Mouse (Mus musculus) limb, embryonic 15.5 days (tissue): ENCODE results near the gene Arl6ip5. TPM values are rescaled to one million over a fixed set of nuclear protein-coding genes. Genes with fewer than 3 reads are reported as not detected.

Experiments used
- ATAC-seq: fragments of 200-750 bp; cut with Nextera tagmentation; 2 replicates; pipeline ENCODE4 v1.8.0; 2017; ENCODE audit warnings: low read depth, moderate TSS enrichment; ENCODE audit not compliant: insufficient number of reproducible peaks, low FRiP score, low TSS enrichment
- H3K27ac ChIP-seq: fragments of 300-500 bp; sonication (generic); 2 replicates; pipeline ENCODE4 v1.5.1; 2015; ENCODE audit warnings: moderate library complexity, mild to moderate bottlenecking, inconsistent platforms
- H3K27me3 ChIP-seq: fragments of 300-500 bp; sonication (generic); 2 replicates; pipeline ENCODE4 v1.6.1; 2015; ENCODE audit warnings: inconsistent platforms
- H3K36me3 ChIP-seq: fragments of 300-500 bp; sonication (generic); 2 replicates; pipeline ENCODE4 v1.6.1; 2015; ENCODE audit warnings: inconsistent platforms
- H3K4me1 ChIP-seq: fragments of 300-500 bp; sonication (generic); 2 replicates; pipeline ENCODE4 v1.6.1; 2015; ENCODE audit warnings: inconsistent platforms
- H3K4me2 ChIP-seq: fragments of 300-500 bp; sonication (generic); 2 replicates; pipeline ENCODE4 v1.6.1; 2015; ENCODE audit warnings: mild to moderate bottlenecking, inconsistent platforms
- H3K4me3 ChIP-seq: fragments of 300-500 bp; sonication (generic); 2 replicates; pipeline ENCODE4 v1.5.1; 2015; ENCODE audit warnings: mild to moderate bottlenecking, inconsistent platforms
- H3K9ac ChIP-seq: fragments of 300-500 bp; sonication (generic); 2 replicates; pipeline ENCODE4 v1.6.1; 2015; ENCODE audit warnings: inconsistent platforms
- H3K9me3 ChIP-seq: fragments of 300-500 bp; sonication (generic); 2 replicates; pipeline ENCODE4 v1.6.1; 2016; ENCODE audit warnings: inconsistent platforms
- WGBS: fragments of 180-500 bp; shearing (Covaris S2); methylation state at CpG from one replicate; pipeline ENCODE4 v1.1.7; 2015; 5-methylcytosine and 5-hydroxymethylcytosine counted together
- polyA plus RNA-seq: library from polyadenylated mRNA; unstranded; fragments of >200 nt; fragmentation: Nextera tagmentation; extraction: Ambion mirVana; gene quantifications from 2 replicates; pipeline ENCODE4 v1.2.1, GENCODE M21; 2015

The Arl6ip5 gene
- polyA plus RNA-seq = 85.2 and 108 TPM in 2 replicates

GRCm38 (mm10) chr6:97210191-97210961 lies at the start of gene Arl6ip5:
Arl6ip5 (plus strand) TSS chr6:97210689.
- peak; percentile 76 for ATAC-seq
- H3K36me3 ChIP-seq = no peaks in the 10 kb centered on the region; the same call in 1 of the 2 replicates
- H3K9me3 ChIP-seq = no peaks in the 10 kb centered on the region
- WGBS = 8% methylated on average over 32 of the region's 32 CpGs
- H3K27me3 ChIP-seq = no peaks in the 10 kb centered on the region
- H3K4me2 ChIP-seq = peak within 1 kb of the TSS; percentile 76
- H3K4me1 ChIP-seq = peaks cover 7% of the 10 kb centered on the region; the same call in 1 of the 2 replicates
- peak within 1 kb of the TSS; percentile 50 for H3K9ac ChIP-seq
- H3K27ac ChIP-seq = peak within 1 kb of the TSS; percentile 67
- peak within 1 kb of the TSS; percentile 68 for H3K4me3 ChIP-seq

GRCm38 (mm10) chr6:97175716-97176115 lies 34.8 kb upstream of the Arl6ip5 start:
- ATAC-seq = no peak
- H3K4me1 ChIP-seq = peaks cover 15% of the 10 kb centered on the region
- WGBS = 75% methylated on average over 11 of the region's 11 CpGs
- H3K4me3 ChIP-seq = no peak overlapping the region
- peaks cover 26% of the 10 kb centered on the region for H3K36me3 ChIP-seq
- H3K27me3 ChIP-seq = no peaks in the 10 kb centered on the region
- H3K27ac ChIP-seq = no peak overlapping the region
- no peak overlapping the region for H3K9ac ChIP-seq
- no peak overlapping the region for H3K4me2 ChIP-seq
- H3K9me3 ChIP-seq = no peaks in the 10 kb centered on the region

DNA sequence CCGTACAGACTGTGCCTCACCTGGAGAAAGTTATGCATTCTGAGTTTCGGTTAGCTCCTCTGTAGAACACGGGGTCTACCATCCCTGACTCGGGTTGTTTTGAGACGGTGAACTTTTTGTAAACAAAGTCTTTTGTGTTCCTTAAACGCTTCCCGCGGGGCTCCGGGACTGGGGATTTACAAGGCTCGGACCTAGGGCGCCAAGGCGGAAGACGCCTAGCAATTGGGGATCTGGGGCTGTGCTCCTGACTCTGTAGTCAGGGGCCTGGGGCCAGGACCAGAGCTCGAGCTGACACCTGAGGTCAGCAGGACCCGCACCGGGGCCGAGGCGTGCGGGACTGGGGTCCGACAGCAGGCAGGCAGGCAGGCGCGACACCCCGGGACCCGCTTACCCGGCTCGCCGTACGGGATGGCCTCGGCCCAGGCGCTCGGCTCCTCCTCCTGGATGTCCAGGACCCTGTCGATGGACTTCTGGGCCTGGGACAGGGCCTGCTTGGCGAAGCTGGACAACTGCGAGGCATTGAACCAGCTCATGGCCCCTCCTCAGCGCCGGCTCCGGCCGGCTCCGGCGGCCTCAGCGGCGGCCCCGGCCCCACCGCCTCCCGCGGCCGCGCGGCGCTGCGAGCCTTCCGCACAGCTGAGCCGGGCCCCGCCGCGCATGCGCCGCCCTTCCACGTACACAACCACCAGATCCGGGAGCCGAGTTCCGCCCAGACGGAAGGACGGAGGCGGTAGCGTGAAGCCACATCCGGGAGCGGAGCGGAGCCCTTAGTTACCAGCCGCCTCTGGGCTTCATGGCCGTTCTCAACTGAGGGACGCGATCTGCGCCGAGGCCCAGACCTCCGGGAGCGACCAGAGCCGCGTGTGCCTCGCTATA lies 31.8 kb upstream of the Arl6ip5 start, which contains the start of gene Tmf1:
Gene Tmf1, minus strand, starts transcription at position 632 of the 876 bp plus-strand sequence.
- H3K9me3 ChIP-seq = no peaks in the 10 kb centered on the region
- H3K27me3 ChIP-seq = no peaks in the 10 kb centered on the region
- H3K4me2 ChIP-seq = peak within 1 kb of the TSS; percentile 59
- peaks cover 15% of the 10 kb centered on the region; the same call in 1 of the 2 replicates for H3K36me3 ChIP-seq
- peak within 1 kb of the TSS; percentile 93 for H3K27ac ChIP-seq
- H3K9ac ChIP-seq = peak within 1 kb of the TSS; percentile 89
- peak within 1 kb of the TSS; percentile 92 for H3K4me3 ChIP-seq
- WGBS = under 1% methylated on average over 80 of the region's 80 CpGs
- peak; percentile 97 for ATAC-seq
- H3K4me1 ChIP-seq = peaks cover 15% of the 10 kb centered on the region

- peak; percentile 66 for ATAC-seq
- H3K27me3 ChIP-seq = no peaks in the 10 kb centered on the region
- H3K9ac ChIP-seq = peak overlapping the region; percentile 89
- peak overlapping the region; percentile 93 for H3K27ac ChIP-seq
- WGBS = 5% methylated on average over 11 of the region's 11 CpGs
- peak overlapping the region; percentile 59 for H3K4me2 ChIP-seq
- H3K4me3 ChIP-seq = peak overlapping the region; percentile 92
- peaks cover 15% of the 10 kb centered on the region for H3K4me1 ChIP-seq
- H3K9me3 ChIP-seq = no peaks in the 10 kb centered on the region
- peaks cover 17% of the 10 kb centered on the region; the same call in 1 of the 2 replicates for H3K36me3 ChIP-seq
These were observed 31.1 kb upstream of the Arl6ip5 start for GRCm38 (mm10) chr6:97179367-97179828.

DNA sequence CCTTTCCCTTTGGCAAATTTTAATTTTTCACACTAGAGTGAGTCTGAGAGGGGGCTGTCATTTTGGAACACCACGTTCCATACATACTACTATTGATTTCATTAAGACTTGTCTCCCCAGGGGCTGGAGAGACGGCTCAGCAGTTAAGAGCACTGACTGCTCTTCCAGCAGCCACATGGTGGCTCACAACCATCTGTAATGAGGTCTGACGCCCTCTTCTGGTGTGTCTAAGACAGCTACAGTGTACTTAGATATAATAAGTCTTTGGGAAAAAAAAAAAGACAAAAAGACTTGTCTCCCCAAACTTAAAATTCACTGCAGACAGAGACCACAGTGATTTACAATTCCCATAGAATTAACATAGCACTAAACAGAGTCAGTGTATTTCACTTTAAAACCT lies 10.1 kb upstream of the Arl6ip5 start:
- Histone ChIP-seq H3K4me1 (peaks cover 10% of the 10 kb centered on the region; the same call in 1 of the 2 replicates), H3K27me3 (no peaks in the 10 kb centered on the region), H3K36me3 (peaks cover 29% of the 10 kb centered on the region), H3K9ac (no peak overlapping the region), H3K4me2 (no peak overlapping the region), H3K4me3 (no peak overlapping the region), H3K27ac (no peak overlapping the region), H3K9me3 (no peaks in the 10 kb centered on the region)
- WGBS = 61% methylated on average over 3 of the region's 3 CpGs
- ATAC-seq = no peak

- Histone ChIP-seq H3K9ac (no peak overlapping the region), H3K27ac (no peak overlapping the region), H3K36me3 (peaks cover 14% of the 10 kb centered on the region), H3K4me3 (no peak overlapping the region), H3K9me3 (no peaks in the 10 kb centered on the region), H3K4me2 (no peak overlapping the region), H3K4me1 (peaks cover 10% of the 10 kb centered on the region; the same call in 1 of the 2 replicates), H3K27me3 (no peaks in the 10 kb centered on the region)
- 87% methylated on average over 3 of the region's 3 CpGs for WGBS
- ATAC-seq = no peak
These were observed 8.0 kb upstream of the Arl6ip5 start for GRCm38 (mm10) chr6:97202477-97202876.

DNA sequence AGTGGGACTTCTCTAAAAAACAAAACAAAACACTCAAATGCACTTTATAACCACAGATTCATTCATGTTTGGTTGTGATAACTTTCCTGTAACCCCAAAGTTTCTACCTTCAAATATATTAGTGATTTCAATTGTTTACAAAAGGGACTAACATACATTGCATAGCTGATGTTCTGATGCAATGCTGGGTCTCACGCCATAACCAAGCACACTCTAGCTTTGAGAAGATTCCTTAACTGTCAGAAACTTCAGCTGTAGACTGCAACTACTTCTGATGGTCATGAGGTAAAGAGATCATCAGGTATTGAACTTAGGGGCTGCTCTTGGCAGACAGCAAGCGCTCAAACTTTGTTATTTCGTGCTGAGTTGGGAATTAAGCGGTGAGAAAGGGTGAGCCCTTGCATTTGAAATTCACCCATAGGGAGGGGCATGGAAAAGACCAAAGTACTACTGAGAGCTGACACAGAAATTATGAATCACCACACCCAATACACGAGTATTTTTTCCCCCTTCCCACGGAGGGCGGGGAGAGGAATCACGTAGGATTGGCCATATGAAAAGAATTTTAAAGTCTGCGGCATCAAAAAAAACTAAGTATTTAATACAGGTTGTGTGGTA lies 6.1 kb upstream of the Arl6ip5 start:
- H3K36me3 ChIP-seq = peaks cover 5% of the 10 kb centered on the region; the same call in 1 of the 2 replicates
- no peaks in the 10 kb centered on the region for H3K27me3 ChIP-seq
- peak overlapping the region; percentile 65 for H3K4me2 ChIP-seq
- H3K4me3 ChIP-seq = peak overlapping the region; percentile 86
- no peaks in the 10 kb centered on the region for H3K9me3 ChIP-seq
- peaks cover 10% of the 10 kb centered on the region; the same call in 1 of the 2 replicates for H3K4me1 ChIP-seq
- peak overlapping the region; percentile 95; the same call in 1 of the 2 replicates for H3K9ac ChIP-seq
- ATAC-seq = no peak
- peak overlapping the region; percentile 85; the same call in 1 of the 2 replicates for H3K27ac ChIP-seq
- WGBS = 9% methylated on average over 9 of the region's 9 CpGs

DNA sequence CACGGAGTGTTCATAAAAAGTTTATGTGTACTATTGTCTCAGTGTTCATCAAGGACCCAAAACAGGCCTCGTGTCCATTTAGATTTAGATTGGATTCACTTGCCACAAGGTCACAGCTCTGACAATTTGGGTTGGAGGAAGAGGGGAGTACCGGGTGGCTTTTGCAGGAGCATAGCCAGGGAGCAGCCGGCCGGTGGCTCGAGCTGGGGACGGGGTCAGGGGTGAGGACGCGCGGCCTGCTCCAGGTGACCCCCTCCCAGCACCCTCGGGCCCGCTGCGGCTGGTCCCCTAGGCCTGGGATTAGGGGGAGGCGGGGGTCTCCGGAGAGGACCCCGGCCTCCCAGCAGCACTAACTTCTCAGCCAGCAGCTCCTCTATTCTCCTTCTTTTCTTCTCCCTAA lies 5.5 kb upstream of the Arl6ip5 start:
- H3K4me1 ChIP-seq = peaks cover 10% of the 10 kb centered on the region; the same call in 1 of the 2 replicates
- no peaks in the 10 kb centered on the region for H3K27me3 ChIP-seq
- peak overlapping the region; percentile 95 for H3K9ac ChIP-seq
- H3K27ac ChIP-seq = peak overlapping the region; percentile 85
- peaks cover 5% of the 10 kb centered on the region; the same call in 1 of the 2 replicates for H3K36me3 ChIP-seq
- H3K9me3 ChIP-seq = no peaks in the 10 kb centered on the region
- peak overlapping the region; percentile 65 for H3K4me2 ChIP-seq
- under 1% methylated on average over 16 of the region's 16 CpGs for WGBS
- peak overlapping the region; percentile 86 for H3K4me3 ChIP-seq
- 0 out of 2 replicates have a peak, but pooled peaks have one; percentile 42 for ATAC-seq

DNA sequence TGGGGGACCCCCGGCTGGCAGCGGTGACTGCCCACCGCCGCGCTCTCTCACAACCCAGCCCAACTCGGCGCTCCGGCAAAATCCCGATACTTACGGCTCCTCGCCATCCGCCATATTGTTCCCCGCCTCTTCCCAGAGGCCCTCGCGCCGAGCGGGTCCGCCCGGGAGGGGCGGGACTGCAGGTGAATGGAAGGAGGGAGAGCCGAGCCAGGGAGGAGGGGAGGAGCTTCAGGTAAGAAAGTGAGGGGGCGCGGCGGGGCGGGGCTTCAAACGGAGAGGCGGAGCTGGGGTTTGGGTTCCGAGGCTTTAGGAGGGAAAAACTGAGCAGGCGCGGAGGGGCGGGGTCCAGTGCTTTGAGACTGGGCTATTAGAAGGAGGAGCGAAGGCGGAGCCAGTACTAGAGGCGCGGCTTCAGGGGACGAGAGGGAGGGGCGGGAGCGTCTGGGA lies 5.0 kb upstream of the Arl6ip5 start, which contains the start of gene Uba3:
Gene Uba3, minus strand, starts transcription at position 209 of the 447 bp plus-strand sequence.
- no peaks in the 10 kb centered on the region for H3K27me3 ChIP-seq
- H3K4me2 ChIP-seq = peak within 1 kb of the TSS; percentile 65

GRCm38 (mm10) chr6:97207085-97207484 lies 3.4 kb upstream of the Arl6ip5 start:
- Histone ChIP-seq H3K9ac (no peak overlapping the region), H3K27me3 (no peaks in the 10 kb centered on the region), H3K4me3 (no peak overlapping the region), H3K4me1 (peaks cover 13% of the 10 kb centered on the region; the same call in 1 of the 2 replicates), H3K9me3 (no peaks in the 10 kb centered on the region), H3K27ac (no peak overlapping the region), H3K4me2 (no peak overlapping the region), H3K36me3 (no peaks in the 10 kb centered on the region)
- 68% methylated on average over 4 of the region's 4 CpGs for WGBS
- ATAC-seq = no peak

More for the DNA sequence above, 5.0 kb upstream of the Arl6ip5 start, which contains the start of gene Uba3:
- Histone ChIP-seq H3K9me3 (no peaks in the 10 kb centered on the region), H3K27ac (peak within 1 kb of the TSS; percentile 85), H3K9ac (peak within 1 kb of the TSS; percentile 95), H3K4me3 (peak within 1 kb of the TSS; percentile 86), H3K4me1 (peaks cover 10% of the 10 kb centered on the region; the same call in 1 of the 2 replicates), H3K36me3 (peaks cover 5% of the 10 kb centered on the region; the same call in 1 of the 2 replicates)
- peak; percentile 98 for ATAC-seq
- under 1% methylated on average over 35 of the region's 38 CpGs for WGBS

- no peak for ATAC-seq
- Histone ChIP-seq H3K9me3 (no peaks in the 10 kb centered on the region), H3K27ac (no peak overlapping the region), H3K4me2 (no peak overlapping the region), H3K4me3 (no peak overlapping the region), H3K36me3 (no peaks in the 10 kb centered on the region), H3K4me1 (peaks cover 15% of the 10 kb centered on the region; the same call in 1 of the 2 replicates), H3K9ac (no peak overlapping the region), H3K27me3 (no peaks in the 10 kb centered on the region)
- 43% methylated on average over 3 of the region's 3 CpGs for WGBS
These were observed 2.1 kb upstream of the Arl6ip5 start for GRCm38 (mm10) chr6:97208406-97208805.
